Mouse (Mus musculus): ENCODE results near the gene 4833427G06Rik. TPM values are rescaled to one million over a fixed set of nuclear protein-coding genes. Genes with fewer than 3 reads are reported as not detected.

Gene 4833427G06Rik
- total and polyA plus RNA-seq, 3 experiments, result not detected

DNA sequence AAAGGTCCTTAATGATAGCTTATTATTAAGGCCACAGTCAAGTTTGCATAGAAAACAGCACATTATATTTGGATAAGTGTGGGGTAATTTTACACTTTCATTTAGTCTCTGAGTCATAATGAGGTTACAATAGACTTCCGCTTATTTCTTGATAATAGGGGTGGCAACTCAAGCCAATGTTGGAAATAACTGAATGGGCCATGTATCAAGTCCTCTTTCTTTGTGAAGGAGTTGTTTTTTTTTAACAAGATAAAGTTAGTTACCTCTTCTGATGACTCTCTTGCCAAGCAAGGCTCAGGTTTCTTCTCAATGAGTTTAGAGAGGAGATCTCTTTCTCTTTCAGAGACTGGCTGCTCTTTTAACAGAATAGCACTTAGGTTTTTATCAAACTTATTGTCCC, 36.4 kb upstream of the 4833427G06Rik start (continued):
- no peak for TF ChIP-seq JUND (IDR thresholded peaks at IDR 0.05; ENCODE audit: low read depth, low read length)
- no peak for TF ChIP-seq MXI1 (IDR thresholded peaks at IDR 0.05; ENCODE audit: low read depth, low read length)
- TF ChIP-seq CHD2 (IDR thresholded peaks at IDR 0.05; ENCODE audit: low read length), result no peak
- no peak for TF ChIP-seq RAD21 (IDR thresholded peaks at IDR 0.05; ENCODE audit: low read depth, low read length)
- no peak for TF ChIP-seq ELF1 (IDR thresholded peaks at IDR 0.05; ENCODE audit: low read depth, low read length)
- no peak for TF ChIP-seq ZC3H11A (IDR thresholded peaks at IDR 0.05; ENCODE audit: low read depth, low read length)
- peak; percentile 40; the same call in 1 of the 2 replicates for TF ChIP-seq MYC (IDR thresholded peaks at IDR 0.05; ENCODE audit: low read depth, low read length)
- peak; percentile 15; the same call in 1 of the 2 replicates for TF ChIP-seq SMC3 (IDR thresholded peaks at IDR 0.05; ENCODE audit: low read depth, low read length)
- no peak for TF ChIP-seq MAZ (IDR thresholded peaks at IDR 0.05; ENCODE audit: low read depth, low read length)
- peak; percentile 78 for TF ChIP-seq ETS1 (IDR thresholded peaks at IDR 0.05; ENCODE audit: low read depth, low read length)
- no peak for TF ChIP-seq POLR2A (IDR thresholded peaks at IDR 0.05; ENCODE audit: control insufficient read depth in 1 of 2, insufficient read depth in 1 of 2, low read depth in 1 of 2, low read length in 2 of 2, poor library complexity in 1 of 2)
- no peak for TF ChIP-seq POLR2AphosphoS5 (IDR thresholded peaks at IDR 0.05; ENCODE audit: borderline replicate concordance, low read depth, low read length)
- no peak for TF ChIP-seq POLR2AphosphoS2 (IDR thresholded peaks at IDR 0.05; ENCODE audit: low read length)
- TF ChIP-seq GATA1 (IDR thresholded peaks at IDR 0.05; ENCODE audit: low read depth, low read length), result peak; percentile 72; the same call in 1 of the 2 replicates

- Histone ChIP-seq H3K9me3 (replicated peaks; ENCODE audit: insufficient read depth, low read length) (no peaks in the 10 kb centered on the region), H3K36me3 (ENCODE audit: control insufficient read depth in 1 of 2, insufficient read depth in 2 of 2, low read length in 2 of 2) (peaks cover 0 to 26% of the 10 kb centered on the region in 2 experiments; a peak in 2 of 4 replicates), H3K27ac (ENCODE audit: control insufficient read depth, low read depth, low read length) (peak overlapping the region; percentile 90), H3K4me3 (ENCODE audit: control insufficient read depth in 1 of 2, insufficient read depth in 1 of 2, low read depth in 2 of 2, low read length in 2 of 2) (peak overlapping the region; percentile 0 to 12; a peak in 2 of 4 replicates), H3K9ac (ENCODE audit: control insufficient read depth, low read depth, low read length, poor library complexity, severe bottlenecking) (peak overlapping the region; percentile 17; the same call in 1 of the 2 replicates), H3K4me1 (ENCODE audit: control insufficient read depth in 1 of 2, insufficient read depth in 2 of 2, low read length in 2 of 2) (peaks cover 14 to 32% of the 10 kb centered on the region in 2 experiments), H3K79me2 (ENCODE audit: control insufficient read depth, insufficient read depth, low read length, poor library complexity) (no peaks in the 10 kb centered on the region), H3K27me3 (ENCODE audit: control insufficient read depth in 1 of 2, insufficient read depth in 2 of 2, low read length in 2 of 2) (no peaks in the 10 kb centered on the region)
- TF ChIP-seq TCF12 (IDR thresholded peaks at IDR 0.05; ENCODE audit: low read depth, low read length), result no peak
- no peak for TF ChIP-seq USF1 (IDR thresholded peaks at IDR 0.05; ENCODE audit: low read depth, low read length)
- no peak for TF ChIP-seq TBP (IDR thresholded peaks at IDR 0.05; ENCODE audit: low read depth, low read length)
- TF ChIP-seq ZMIZ1 (IDR thresholded peaks at IDR 0.05; ENCODE audit: low read depth, low read length), result no peak
- no peak for TF ChIP-seq HCFC1 (IDR thresholded peaks at IDR 0.05; ENCODE audit: low read depth, low read length)
- 0 out of 2 replicates have a peak, but pooled peaks have one; percentile 25 for TF ChIP-seq MAZ (IDR thresholded peaks at IDR 0.05; ENCODE audit: low read depth, low read length)
- no peak for TF ChIP-seq SMC3 (IDR thresholded peaks at IDR 0.05; ENCODE audit: low read depth, low read length)
- TF ChIP-seq GABPA (IDR thresholded peaks at IDR 0.05; ENCODE audit: low read depth, low read length), result no peak
- no peak for TF ChIP-seq ZNF384 (IDR thresholded peaks at IDR 0.05; ENCODE audit: low read depth, low read length)
- peak; percentile 62 for DNase-seq (ENCODE audit: low read depth, low spot score)
These were observed 36.0 kb upstream of the 4833427G06Rik start for GRCm38 (mm10) chr9:51137836-51138235.

Data from MEL (cell line).